Mouse (Mus musculus): Measurements from ENCODE around the gene Rspo4. TPM values are rescaled to one million over a fixed set of nuclear protein-coding genes. Genes with fewer than 3 reads are reported as not detected.

The Rspo4 gene
- polyA plus RNA-seq, 1 experiment = 0.09 TPM

GRCm38 (mm10) chr2:151915111-151915510 is 72.4 kb downstream of the Rspo4 start:
- Histone ChIP-seq H3K27ac (ENCODE audit: control insufficient read depth, insufficient read depth, low read length) (no peak overlapping the region), H3K36me3 (ENCODE audit: control insufficient read depth, insufficient read depth, low read length) (no peaks in the 10 kb centered on the region), H3K27me3 (ENCODE audit: control insufficient read depth, insufficient read depth, low read length) (no peaks in the 10 kb centered on the region), H3K4me3 (ENCODE audit: control insufficient read depth, insufficient read depth, low read length) (no peak overlapping the region), H3K4me1 (replicated peaks; ENCODE audit: control insufficient read depth, insufficient read depth, low read length) (no peaks in the 10 kb centered on the region)
- TF ChIP-seq POLR2A (IDR thresholded peaks at IDR 0.05; ENCODE audit: control insufficient read depth, extremely low read depth, insufficient read depth, low read length, poor library complexity) (no peak), CTCF (IDR thresholded peaks at IDR 0.05; ENCODE audit: borderline replicate concordance, control insufficient read depth, extremely low read depth, insufficient read depth, low read length, poor library complexity) (no peak)
- no peak for DNase-seq
- WGBS = 35% methylated on average over 2 of the region's 2 CpGs

- Histone ChIP-seq H3K27me3 (ENCODE audit: control insufficient read depth, insufficient read depth, low read length) (no peaks in the 10 kb centered on the region), H3K4me1 (replicated peaks; ENCODE audit: control insufficient read depth, insufficient read depth, low read length) (no peaks in the 10 kb centered on the region), H3K27ac (ENCODE audit: control insufficient read depth, insufficient read depth, low read length) (no peak overlapping the region), H3K36me3 (ENCODE audit: control insufficient read depth, insufficient read depth, low read length) (no peaks in the 10 kb centered on the region), H3K4me3 (ENCODE audit: control insufficient read depth, insufficient read depth, low read length) (no peak overlapping the region)
- TF ChIP-seq POLR2A (IDR thresholded peaks at IDR 0.05; ENCODE audit: control insufficient read depth, extremely low read depth, insufficient read depth, low read length, poor library complexity) (no peak), CTCF (IDR thresholded peaks at IDR 0.05; ENCODE audit: borderline replicate concordance, control insufficient read depth, extremely low read depth, insufficient read depth, low read length, poor library complexity) (no peak)
- 89% methylated on average over 13 of the region's 13 CpGs for WGBS
- DNase-seq = no peak
Observed at GRCm38 (mm10) chr2:151916061-151916831, 73.5 kb downstream of the Rspo4 start.

- H3K27me3 ChIP-seq (ENCODE audit: control insufficient read depth, insufficient read depth, low read length) = no peaks in the 10 kb centered on the region
Observed at GRCm38 (mm10) chr2:151919140-151919539, 76.4 kb downstream of the Rspo4 start.

GRCm38 (mm10) chr2:151921068-151921467 is 78.3 kb downstream of the Rspo4 start:
- no peak for TF ChIP-seq CTCF (IDR thresholded peaks at IDR 0.05; ENCODE audit: borderline replicate concordance, control insufficient read depth, extremely low read depth, insufficient read depth, low read length, poor library complexity)
- no peak for TF ChIP-seq POLR2A (IDR thresholded peaks at IDR 0.05; ENCODE audit: control insufficient read depth, extremely low read depth, insufficient read depth, low read length, poor library complexity)
- DNase-seq = no peak
- no peaks in the 10 kb centered on the region for H3K27me3 ChIP-seq (ENCODE audit: control insufficient read depth, insufficient read depth, low read length)
- H3K4me3 ChIP-seq (ENCODE audit: control insufficient read depth, insufficient read depth, low read length) = no peak overlapping the region
- no peaks in the 10 kb centered on the region for H3K4me1 ChIP-seq (replicated peaks; ENCODE audit: control insufficient read depth, insufficient read depth, low read length)
- H3K27ac ChIP-seq (ENCODE audit: control insufficient read depth, insufficient read depth, low read length) = no peak overlapping the region
- WGBS = 89% methylated on average over 8 of the region's 8 CpGs
- no peaks in the 10 kb centered on the region for H3K36me3 ChIP-seq (ENCODE audit: control insufficient read depth, insufficient read depth, low read length)

More at GRCm38 (mm10) chr2:151919140-151919539, 76.4 kb downstream of the Rspo4 start:
- TF ChIP-seq POLR2A (IDR thresholded peaks at IDR 0.05; ENCODE audit: control insufficient read depth, extremely low read depth, insufficient read depth, low read length, poor library complexity) (no peak), CTCF (IDR thresholded peaks at IDR 0.05; ENCODE audit: borderline replicate concordance, control insufficient read depth, extremely low read depth, insufficient read depth, low read length, poor library complexity) (no peak)
- Histone ChIP-seq H3K4me1 (replicated peaks; ENCODE audit: control insufficient read depth, insufficient read depth, low read length) (no peaks in the 10 kb centered on the region), H3K36me3 (ENCODE audit: control insufficient read depth, insufficient read depth, low read length) (no peaks in the 10 kb centered on the region), H3K4me3 (ENCODE audit: control insufficient read depth, insufficient read depth, low read length) (no peak overlapping the region), H3K27ac (ENCODE audit: control insufficient read depth, insufficient read depth, low read length) (no peak overlapping the region)
- DNase-seq = no peak
- WGBS = 90% methylated on average over 9 of the region's 9 CpGs

- Histone ChIP-seq H3K27ac (ENCODE audit: control insufficient read depth, insufficient read depth, low read length) (no peak overlapping the region), H3K36me3 (ENCODE audit: control insufficient read depth, insufficient read depth, low read length) (no peaks in the 10 kb centered on the region), H3K27me3 (ENCODE audit: control insufficient read depth, insufficient read depth, low read length) (no peaks in the 10 kb centered on the region), H3K4me3 (ENCODE audit: control insufficient read depth, insufficient read depth, low read length) (no peak overlapping the region), H3K4me1 (replicated peaks; ENCODE audit: control insufficient read depth, insufficient read depth, low read length) (no peaks in the 10 kb centered on the region)
- 91% methylated on average over 4 of the region's 4 CpGs for WGBS
- DNase-seq = no peak
- TF ChIP-seq CTCF (IDR thresholded peaks at IDR 0.05; ENCODE audit: borderline replicate concordance, control insufficient read depth, extremely low read depth, insufficient read depth, low read length, poor library complexity) = no peak
- no peak for TF ChIP-seq POLR2A (IDR thresholded peaks at IDR 0.05; ENCODE audit: control insufficient read depth, extremely low read depth, insufficient read depth, low read length, poor library complexity)
Observed at GRCm38 (mm10) chr2:151921596-151921995, 78.9 kb downstream of the Rspo4 start.

Other genes starting within 250 kb of the Rspo4 start
- 0.23 and 0.27 TPM in 2 replicates for gene Snph, start 210.3 kb upstream of the Rspo4 start, polyA plus RNA-seq (2012; rRNA removed)
- gene Rad21l, start 174.4 kb upstream of the Rspo4 start, polyA plus RNA-seq (2012; rRNA removed) = not detected in 2 replicates
- gene Tmem74b, start 140.9 kb upstream of the Rspo4 start, polyA plus RNA-seq (2012; rRNA removed) = 0.61 and 1.1 TPM in 2 replicates
- gene Psmf1, start 98.7 kb upstream of the Rspo4 start, polyA plus RNA-seq (2012; rRNA removed) = 63.4 and 67.9 TPM in 2 replicates
- 0.80 TPM in 2 replicates for gene Angpt4, start 68.3 kb downstream of the Rspo4 start, polyA plus RNA-seq (2012; rRNA removed)
- 33.0 and 41.3 TPM in 2 replicates for gene Fam110a, start 137.3 kb downstream of the Rspo4 start, polyA plus RNA-seq (2012; rRNA removed)
- 3.7 and 4.6 TPM in 2 replicates for gene Slc52a3, start 153.6 kb downstream of the Rspo4 start, polyA plus RNA-seq (2012; rRNA removed)
- gene Scrt2, start 238.6 kb downstream of the Rspo4 start, polyA plus RNA-seq (2012; rRNA removed) = 0.16 and 0.27 TPM in 2 replicates